Mouse (Mus musculus): ENCODE results near the gene Spam1.

- TF ChIP-seq CTCF (IDR thresholded peaks at IDR 0.05; ENCODE audit: low read depth) (no peak), EP300 (IDR thresholded peaks at IDR 0.05; ENCODE audit: low read depth) (no peak)
Measured at GRCm38 (mm10) chr6:24779182-24779581, 11.8 kb upstream of the Spam1 start.
